Mouse (Mus musculus): Measurements from ENCODE around the gene Lalba. TPM values are rescaled to one million over a fixed set of nuclear protein-coding genes. Genes with fewer than 3 reads are reported as not detected.

Lalba gene
- not detected in 2 replicates for polyA plus RNA-seq (2021; fragmentation: Nextera tagmentation)
- long read RNA-seq, experiment 1, result 0 reads
- long read RNA-seq, experiment 2, result 0 reads

GRCm38 (mm10) chr15:98482701-98483100 is at the start of gene Lalba:
Lalba (minus strand) TSS chr15:98482721.

GRCm38 (mm10) chr15:98492102-98492501 is 9.6 kb upstream of the Lalba start, which contains the start of gene Olfr279:
Olfr279 (plus strand) TSS chr15:98492402.

GRCm38 (mm10) chr15:98469596-98469995 is 12.9 kb downstream of the Lalba start, which contains the start of gene OR5BS1P:
OR5BS1P (plus strand) TSS chr15:98469896.

GRCm38 (mm10) chr15:98452288-98452687 is 30.2 kb downstream of the Lalba start, which contains the start of gene Olfr281:
Olfr281 (plus strand) TSS chr15:98452588.

GRCm38 (mm10) chr15:98430925-98431324 is 51.6 kb downstream of the Lalba start, which contains the start of gene Olfr282:
Olfr282 (plus strand) TSS chr15:98431225.

Small RNA genes within 50 kb of the gene (microRNA-seq; reads per million reads assigned to microRNA genes)
- 0.64 reads per million for gene Mir1291

Other genes starting within 250 kb of the Lalba start
- not detected in 2 replicates for gene Olfr286, start 248.3 kb downstream of the Lalba start, polyA plus RNA-seq (2021; fragmentation: Nextera tagmentation)
- not detected in 2 replicates for gene H1fnt, start 225.4 kb downstream of the Lalba start, polyA plus RNA-seq (2021; fragmentation: Nextera tagmentation)
- 2.2 and 2.5 TPM in 2 replicates for gene Zfp641, start 186.6 kb downstream of the Lalba start, polyA plus RNA-seq (2021; fragmentation: Nextera tagmentation)
- not detected in 2 replicates for gene Olfr285, start 165.4 kb downstream of the Lalba start, polyA plus RNA-seq (2021; fragmentation: Nextera tagmentation)
- not detected in 2 replicates for gene Olfr284, start 141.7 kb downstream of the Lalba start, polyA plus RNA-seq (2021; fragmentation: Nextera tagmentation)
- gene Olfr283, start 101.8 kb downstream of the Lalba start, polyA plus RNA-seq (2021; fragmentation: Nextera tagmentation), result not detected in 2 replicates
- gene Olfr282, start 51.5 kb downstream of the Lalba start, polyA plus RNA-seq (2021; fragmentation: Nextera tagmentation), result not detected in 2 replicates
- gene Olfr281, start 30.1 kb downstream of the Lalba start, polyA plus RNA-seq (2021; fragmentation: Nextera tagmentation), result not detected in 2 replicates
- gene OR5BS1P, start 12.8 kb downstream of the Lalba start, polyA plus RNA-seq (2021; fragmentation: Nextera tagmentation), result not detected in 2 replicates
- gene Olfr279, start 9.7 kb upstream of the Lalba start, polyA plus RNA-seq (2021; fragmentation: Nextera tagmentation), result not detected in 2 replicates
- gene Kansl2, start 51.5 kb upstream of the Lalba start, polyA plus RNA-seq (2021; fragmentation: Nextera tagmentation), result 40.8 and 44.3 TPM in 2 replicates
- gene Ccnt1, start 88.2 kb upstream of the Lalba start, polyA plus RNA-seq (2021; fragmentation: Nextera tagmentation), result 21.9 and 24.8 TPM in 2 replicates
- 0.30 TPM in 1 of 2 replicates, not detected in the other for gene 4930415O20Rik, start 88.3 kb upstream of the Lalba start, polyA plus RNA-seq (2021; fragmentation: Nextera tagmentation)
- gene Adcy6, start 127.4 kb upstream of the Lalba start, polyA plus RNA-seq (2021; fragmentation: Nextera tagmentation), result 3.9 and 4.7 TPM in 2 replicates
- gene Cacnb3, start 148.1 kb upstream of the Lalba start, polyA plus RNA-seq (2021; fragmentation: Nextera tagmentation), result 44.4 and 44.8 TPM in 2 replicates
- 19.6 and 27.9 TPM in 2 replicates for gene Ddx23, start 180.2 kb upstream of the Lalba start, polyA plus RNA-seq (2021; fragmentation: Nextera tagmentation)
- 4.3 and 4.9 TPM in 2 replicates for gene Rnd1, start 194.7 kb upstream of the Lalba start, polyA plus RNA-seq (2021; fragmentation: Nextera tagmentation)
- 8.4 and 9.0 TPM in 2 replicates for gene Ccdc65, start 225.5 kb upstream of the Lalba start, polyA plus RNA-seq (2021; fragmentation: Nextera tagmentation)
- gene Fkbp11, start 245.5 kb upstream of the Lalba start, polyA plus RNA-seq (2021; fragmentation: Nextera tagmentation), result 3.1 and 4.6 TPM in 2 replicates